Mouse (Mus musculus): ENCODE measurements at regions not wholly inside any gene's neighbourhood (a gene's known extent, or its start where the extent isn't known, plus 50 kb on each side); places are given as distances from the start of the nearest gene placed in this dataset.

GRCm38 (mm10) chr5:4650709-4651108 lies 107.1 kb downstream of the Fzd1 start:
- TF ChIP-seq CTCF (IDR thresholded peaks at IDR 0.05; ENCODE audit: control insufficient read depth, insufficient read depth, insufficient replicate concordance, low read depth, low read length): no peak
- TF ChIP-seq POLR2A (IDR thresholded peaks at IDR 0.05; ENCODE audit: control insufficient read depth, low read depth, low read length): no peak
